Mouse (Mus musculus): ENCODE results near the gene Tal1.

DNA sequence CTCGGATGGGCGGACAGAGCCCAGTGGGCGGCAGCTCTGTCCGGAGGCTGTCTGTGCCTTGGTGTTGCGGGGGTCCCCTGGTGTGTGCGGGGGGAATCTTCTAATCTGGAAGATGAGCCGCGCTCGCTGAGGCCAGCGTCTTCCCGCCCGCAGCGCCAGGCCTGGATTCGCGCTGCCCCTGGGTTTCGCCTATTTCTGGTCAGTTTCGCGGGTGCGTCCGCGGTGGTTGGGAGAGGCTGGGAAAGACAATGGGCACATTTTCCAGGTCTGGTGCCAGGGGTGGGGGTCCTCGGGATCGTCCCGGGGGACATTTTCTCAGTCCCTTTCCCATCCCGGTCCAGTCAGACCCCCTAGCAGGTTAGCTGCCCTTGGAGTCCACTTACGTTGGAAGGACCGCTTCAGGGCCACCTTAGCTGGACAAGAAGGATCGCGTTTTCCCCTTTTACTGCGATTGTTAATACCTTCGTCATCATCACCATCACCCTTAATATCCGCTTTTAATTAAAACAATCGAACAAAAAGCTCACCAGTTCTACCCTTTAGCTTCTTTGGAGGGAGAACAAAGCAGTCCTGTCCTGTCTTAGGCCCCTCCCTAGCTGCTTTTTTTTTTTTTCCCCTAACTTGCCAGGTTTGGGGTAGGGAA is 1.6 kb downstream of the Tal1 start:
- no peak for TF ChIP-seq POU5F1 (IDR thresholded peaks at IDR 0.05; ENCODE audit: borderline replicate concordance, low read length)
- TF ChIP-seq CTCF (conservative IDR thresholded peaks at IDR 0.05; ENCODE audit: low read length), result no peak
